ENCODE assay signal across 10 mouse cellular contexts in the genomic region with DNA sequence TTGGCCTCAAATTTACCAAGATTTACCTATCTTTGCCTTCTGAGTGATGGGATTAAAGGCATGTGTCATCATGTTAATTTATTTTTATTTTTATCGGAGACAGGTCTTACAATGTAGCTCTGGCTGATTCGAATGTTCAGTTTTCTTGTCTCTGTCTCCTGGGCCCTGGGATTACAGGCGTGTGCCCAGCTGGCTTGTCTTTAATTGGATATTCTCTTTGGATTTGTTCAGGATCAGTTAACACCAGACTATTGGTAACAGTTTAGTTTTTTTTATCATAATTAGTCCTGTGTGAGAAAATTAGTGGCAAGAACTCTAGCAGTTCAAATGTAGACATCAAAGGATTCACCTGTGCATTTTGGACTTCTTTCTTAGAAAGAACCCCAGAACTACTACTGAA. TPM values are rescaled to one million over a fixed set of nuclear protein-coding genes. Genes with fewer than 3 reads are reported as not detected.
DNase-seq lines count a peak whose midpoint lies in the region; ATAC-seq lines count a peak whose summit lies in the region.
"Had no signal": no experiment of that assay in that cellular context is flagged by ENCODE, and none has a peak within 500 bp of the region (broad histone marks: within the 10 kb centered on the region; RNA-seq: fewer than 3 reads in every experiment).

No protein-coding gene starts in this region.

- peaks cover 27% of the 10 kb centered on the region for H3K4me1 ChIP-seq in heart, embryonic 10.5 days
- H3K4me1 ChIP-seq in kidney, embryonic 16.5 days (ENCODE audit: insufficient read depth, low read length), result 0 out of 2 replicates have a peak, but pooled peaks cover 5% of the 10 kb centered on the region
- H3K4me1 ChIP-seq in embryonic facial prominence, embryonic 13.5 days, result 0 out of 2 replicates have a peak, but pooled peaks cover 6% of the 10 kb centered on the region

- peak overlapping the region; percentile 66; the same call in 1 of the 2 replicates for H3K4me2 ChIP-seq in kidney, embryonic 16.5 days (replicated peaks; ENCODE audit: low read depth, low read length)
- H3K4me2 ChIP-seq in embryonic facial prominence, embryonic 13.5 days, result 0 out of 2 replicates have a peak overlapping the region, but pooled peaks have one; percentile 65

- H3K36me3 ChIP-seq in heart, embryonic 10.5 days, result 0 out of 2 replicates have a peak, but pooled peaks cover 4% of the 10 kb centered on the region
- no peaks in the 10 kb centered on the region for H3K36me3 ChIP-seq in kidney, embryonic 16.5 days (ENCODE audit: insufficient read depth, low read length)
- no peaks in the 10 kb centered on the region for H3K36me3 ChIP-seq in embryonic facial prominence, embryonic 13.5 days

- 96% methylated on average over 3 of the region's 3 CpGs for whole genome bisulfite sequencing in heart, embryonic 10.5 days
- 87% methylated on average over 3 of the region's 3 CpGs for WGBS in kidney, embryonic 16.5 days
- 85% methylated on average over 3 of the region's 3 CpGs for WGBS in embryonic facial prominence, embryonic 13.5 days

- DNase-seq in heart, embryonic 10.5 days (ENCODE audit: low spot score), result no peak
- DNase-seq in heart, postnatal 36 days, result no peak
- DNase-seq in kidney, postnatal 4 days, result no peak
- no peak for DNase-seq in embryo, embryonic 11 days
- DNase-seq in cerebellum, postnatal 25 days, result no peak

- no peak overlapping the region for H3K4me3 ChIP-seq in heart, embryonic 10.5 days
- no peak overlapping the region for H3K4me3 ChIP-seq in kidney, embryonic 16.5 days (ENCODE audit: low read length)
- no peak overlapping the region for H3K4me3 ChIP-seq in embryonic facial prominence, embryonic 13.5 days

- ATAC-seq in kidney, embryonic 16.5 days (ENCODE audit: low FRiP score, low TSS enrichment), result no peak
- ATAC-seq in CD4-positive, CD25-positive, alpha-beta regulatory T cell, adult 4 months, result peak; percentile 20
- ATAC-seq in embryonic facial prominence, embryonic 13.5 days (ENCODE audit: insufficient number of reproducible peaks, insufficient read depth, low FRiP score, low TSS enrichment, low read depth), result no peak
- ATAC-seq: Patski had no signal

- no peaks in the 10 kb centered on the region for H3K27me3 ChIP-seq in heart, embryonic 10.5 days (ENCODE audit: insufficient read depth, poor library complexity, severe bottlenecking)
- H3K27me3 ChIP-seq in kidney, embryonic 16.5 days (ENCODE audit: insufficient read depth, low read length), result no peaks in the 10 kb centered on the region
- no peaks in the 10 kb centered on the region for H3K27me3 ChIP-seq in embryonic facial prominence, embryonic 13.5 days
- H3K27me3 ChIP-seq: Patski had no signal

- H3K9me3 ChIP-seq in heart, embryonic 10.5 days, result no peaks in the 10 kb centered on the region
- no peaks in the 10 kb centered on the region for H3K9me3 ChIP-seq in kidney, embryonic 16.5 days (ENCODE audit: low read length)
- no peaks in the 10 kb centered on the region for H3K9me3 ChIP-seq in embryonic facial prominence, embryonic 13.5 days

- no peak overlapping the region for H3K9ac ChIP-seq in kidney, embryonic 16.5 days (replicated peaks; ENCODE audit: low read length)
- H3K9ac ChIP-seq in embryonic facial prominence, embryonic 13.5 days, result no peak overlapping the region

- peak overlapping the region; percentile 89; the same call in 1 of the 2 replicates for H3K27ac ChIP-seq in heart, embryonic 10.5 days
- no peak overlapping the region for H3K27ac ChIP-seq in kidney, embryonic 16.5 days (ENCODE audit: low read length)
- no peak overlapping the region for H3K27ac ChIP-seq in embryonic facial prominence, embryonic 13.5 days
- H3K27ac ChIP-seq: stomach, postnatal 0 days had no signal

- intact Hi-C loops in heart, postnatal 36 days (cut with DNase I), result loop anchor here (2.0 to 5.0 kb wide), 3 partner anchors 80 to 540 kb away; no protein-coding TSS in a partner anchor

RNA-seq across cellular contexts. Expression of gene Cryzl2, which starts 0.6 kb away (rescaled TPM):
- polyA plus RNA-seq in heart, embryonic 10.5 days (2016; fragmentation: Nextera tagmentation; extraction: Ambion mirVana), result 15.1 and 31.1 TPM in 2 replicates
- 1 to 10 TPM; 7.3 to 8.4 TPM for total RNA-seq in heart, postnatal 36 days (2021)
- 28.7 TPM in 2 replicates for polyA plus RNA-seq in kidney, embryonic 16.5 days (2015; fragmentation: Nextera tagmentation; extraction: Ambion mirVana)
- polyA plus RNA-seq in CD4-positive, CD25-positive, alpha-beta regulatory T cell, adult 4 months (2017; shearing (Covaris generic)), result 10 to 100 TPM in 1 of 2 experiments, 1 to 10 TPM in 1; 6.9 to 10.1 TPM
- polyA plus RNA-seq in embryonic facial prominence, embryonic 13.5 days (2015; fragmentation: Nextera tagmentation; extraction: Ambion mirVana), result 9.3 and 12.4 TPM in 2 replicates
- polyA plus RNA-seq: Patski had no signal

RNA-seq across cellular contexts. Expression of gene Rasal2, which starts 45.4 kb away (rescaled TPM):
- polyA plus RNA-seq in heart, embryonic 10.5 days (2016; fragmentation: Nextera tagmentation; extraction: Ambion mirVana), result 13.2 and 17.3 TPM in 2 replicates
- total RNA-seq in heart, postnatal 36 days (2021), result 10 to 100 TPM; 25.4 to 35.8 TPM
- 6.9 and 8.0 TPM in 2 replicates for polyA plus RNA-seq in kidney, embryonic 16.5 days (2015; fragmentation: Nextera tagmentation; extraction: Ambion mirVana)
- not detected for polyA plus RNA-seq in CD4-positive, CD25-positive, alpha-beta regulatory T cell, adult 4 months (2017; shearing (Covaris generic))
- 9.9 and 10.4 TPM in 2 replicates for polyA plus RNA-seq in embryonic facial prominence, embryonic 13.5 days (2015; fragmentation: Nextera tagmentation; extraction: Ambion mirVana)

RNA-seq across cellular contexts. Expression of gene Sec16b, which starts 48.7 kb away (rescaled TPM):
- 0.71 and 1.9 TPM in 2 replicates for polyA plus RNA-seq in heart, embryonic 10.5 days (2016; fragmentation: Nextera tagmentation; extraction: Ambion mirVana)
- under 1 TPM; 0.73 to 0.89 TPM for total RNA-seq in heart, postnatal 36 days (2021)
- polyA plus RNA-seq in kidney, embryonic 16.5 days (2015; fragmentation: Nextera tagmentation; extraction: Ambion mirVana), result 2.3 TPM in 2 replicates
- polyA plus RNA-seq in CD4-positive, CD25-positive, alpha-beta regulatory T cell, adult 4 months (2017; shearing (Covaris generic)), result 1 to 10 TPM; 1.2 to 1.6 TPM
- 3.5 and 4.0 TPM in 2 replicates for polyA plus RNA-seq in embryonic facial prominence, embryonic 13.5 days (2015; fragmentation: Nextera tagmentation; extraction: Ambion mirVana)
